Mouse (Mus musculus): ENCODE results near the gene Dgat2l6.

GRCm38 (mm10) chrX:100509921-100510320 is 14.7 kb upstream of the Dgat2l6 start:
- TF ChIP-seq POLR2A (IDR thresholded peaks at IDR 0.05; ENCODE audit: borderline replicate concordance, extremely low read depth, low read depth, low read length) (no peak), CTCF (IDR thresholded peaks at IDR 0.05; ENCODE audit: insufficient read depth, low read length) (no peak)

Measured in lung, adult 2 months (tissue).